Mouse (Mus musculus): Measurements from ENCODE around the gene Rab24.

DNA sequence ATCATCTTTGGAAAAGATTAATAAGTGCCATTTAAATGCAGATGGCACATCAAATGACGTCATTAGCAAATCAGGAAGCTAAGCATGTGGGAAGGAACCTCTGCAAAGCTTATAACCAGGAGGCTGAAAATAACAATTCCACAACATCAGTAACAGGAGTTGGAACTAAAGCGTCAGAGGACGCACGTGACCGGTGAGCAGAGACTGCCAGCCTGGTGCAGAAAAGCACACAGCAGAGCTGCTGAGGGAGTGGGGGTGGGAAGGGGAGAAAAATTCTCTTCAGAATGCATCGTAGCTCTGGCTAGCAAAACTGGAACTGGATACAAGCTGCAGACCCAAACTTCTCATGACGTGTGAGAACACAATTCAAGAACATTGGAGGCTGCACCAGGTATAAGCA lies 22.5 kb upstream of the Rab24 start:
- TF ChIP-seq GATA1 (IDR thresholded peaks at IDR 0.05; ENCODE audit: borderline replicate concordance, low read length) (no peak), FLI1 (IDR thresholded peaks at IDR 0.05; ENCODE audit: low read length) (no peak)

Data from megakaryocyte, embryonic 14.5 days (primary cell).